Mouse (Mus musculus) olfactory bulb, adult 2 months (tissue): ENCODE measurements around the gene P2rx3.

Source experiments
- CTCF ChIP-seq: fragments of 200-500 bp; IDR thresholded peaks from 2 replicates; pipeline ENCODE4 v1.5.1; 2012; ENCODE audit warnings: low read depth, mild to moderate bottlenecking, low read length, moderate library complexity; ENCODE audit not compliant: insufficient read depth
- POLR2A ChIP-seq: fragments of 200-500 bp; IDR thresholded peaks from 2 replicates; pipeline ENCODE4 v1.6.1; 2012; ENCODE audit warnings: mild to moderate bottlenecking, low read depth, low read length, moderate library complexity; ENCODE audit not compliant: insufficient read depth

DNA sequence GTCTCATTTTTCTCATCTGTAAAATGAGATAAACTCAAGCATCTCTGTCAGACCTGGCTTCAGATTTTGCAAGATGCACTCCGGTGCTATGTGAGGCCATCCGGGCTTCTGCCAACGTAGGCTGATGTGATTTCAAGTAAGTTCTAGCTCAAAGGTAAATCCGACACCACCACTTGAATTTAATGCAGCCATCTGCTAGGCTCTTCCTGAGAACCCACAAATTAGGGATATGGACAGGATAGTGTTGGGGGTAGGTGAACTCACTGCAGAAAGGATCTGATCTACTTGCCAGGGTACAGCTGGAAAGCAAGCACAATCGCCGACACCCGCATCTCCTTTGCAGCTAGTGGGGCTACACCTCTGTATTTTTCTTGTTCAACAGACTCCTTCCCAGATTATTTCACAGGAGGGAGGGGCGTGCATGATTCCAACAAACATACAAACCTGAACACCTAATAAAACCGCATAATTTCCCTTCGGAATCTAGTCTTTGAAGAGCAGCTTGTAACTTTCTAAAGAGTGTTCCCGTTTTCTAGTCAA, 685 bp downstream of the P2rx3 start:
- TF ChIP-seq POLR2A: no peak
- TF ChIP-seq CTCF: no peak
